Mouse (Mus musculus) embryonic fibroblast, embryonic 13.5 days (primary cell): Measurements from ENCODE around the gene Kat6b. TPM values are rescaled to one million over a fixed set of nuclear protein-coding genes. Genes with fewer than 3 reads are reported as not detected.
A peak's percentile ranks its signal among the peaks of the same experiment; 100 is the strongest.

Experiments used
- H3K27ac ChIP-seq: 2 replicates; pipeline ENCODE4 v1.5.1; 2012; ENCODE audit warnings: low read length, control low read depth, inconsistent platforms; ENCODE audit not compliant: insufficient read depth
- H3K4me1 ChIP-seq: 2 replicates; pipeline ENCODE4 v1.6.1; 2011; ENCODE audit warnings: low read length; ENCODE audit not compliant: control insufficient read depth, insufficient read depth
- H3K4me3 ChIP-seq: 2 replicates; pipeline ENCODE4 v1.5.1; 2011; ENCODE audit warnings: mild to moderate bottlenecking, control low read depth, low read length; ENCODE audit not compliant: insufficient read depth
- CTCF ChIP-seq: IDR thresholded peaks from 2 replicates; pipeline ENCODE4 v1.5.1; 2011; ENCODE audit warnings: mild to moderate bottlenecking, control low read depth, low read length, moderate library complexity, borderline replicate concordance; ENCODE audit not compliant: insufficient read depth
- POLR2A ChIP-seq: IDR thresholded peaks from 2 replicates; pipeline ENCODE4 v1.6.1; 2011; ENCODE audit warnings: low read depth, mild to moderate bottlenecking, control low read depth, low read length, moderate library complexity
- polyA plus RNA-seq: library from polyadenylated mRNA; stranded (reverse); fragments of >200 nt; gene quantifications from 2 replicates; pipeline ENCODE4 v1.2.4, GENCODE M21; 2011; ENCODE audit warnings: low read depth; ENCODE audit not compliant: missing spikeins, insufficient read length

The Kat6b gene
- polyA plus RNA-seq, 1 experiment = 32.3 TPM

DNA sequence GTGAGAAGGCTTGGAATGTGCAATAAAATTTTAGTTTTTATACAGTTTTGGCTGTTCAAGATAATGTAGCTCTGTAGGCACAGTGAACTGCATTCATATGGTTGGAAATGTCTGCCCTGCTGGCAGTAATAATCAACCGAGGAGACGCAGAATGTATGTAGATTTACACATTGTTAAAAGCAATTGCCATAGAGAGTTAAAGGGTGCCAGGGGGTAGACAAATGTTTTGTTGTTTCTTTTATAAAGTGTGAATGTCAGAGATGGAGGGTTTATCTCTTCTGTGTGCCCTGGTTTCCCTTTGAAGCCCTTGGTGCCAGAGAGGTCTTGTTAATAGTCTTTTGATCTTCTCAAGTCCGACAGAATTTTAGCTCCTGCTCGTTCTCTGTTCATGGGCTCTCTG, 127.7 kb downstream of the Kat6b start:
- Histone ChIP-seq H3K27ac (no peak overlapping the region), H3K4me3 (no peak overlapping the region), H3K4me1 (peaks cover 10% of the 10 kb centered on the region; the same call in 1 of the 2 replicates)
- TF ChIP-seq POLR2A = no peak
- no peak for TF ChIP-seq CTCF

DNA sequence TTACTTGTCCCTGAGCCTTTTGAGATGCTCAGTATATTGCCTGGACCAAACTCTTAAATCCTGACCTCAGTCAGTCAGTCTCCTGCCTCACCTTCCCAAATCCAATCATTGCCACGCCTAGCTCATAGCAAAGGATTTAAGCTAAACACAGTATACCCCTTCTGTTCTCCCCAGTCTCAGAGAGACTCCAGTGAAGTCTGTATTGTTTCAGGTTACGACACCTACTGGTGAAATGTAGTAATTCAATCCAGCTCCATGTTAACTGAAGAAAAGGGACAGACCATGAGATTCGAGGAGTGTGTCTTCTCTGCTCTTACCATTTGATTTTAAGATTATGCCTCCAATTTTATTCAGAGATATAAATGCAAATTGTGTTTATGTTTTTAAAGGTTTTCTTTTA, 129.0 kb downstream of the Kat6b start:
- Histone ChIP-seq H3K4me3 (no peak overlapping the region), H3K4me1 (peaks cover 17% of the 10 kb centered on the region; the same call in 1 of the 2 replicates), H3K27ac (no peak overlapping the region)
- TF ChIP-seq POLR2A (no peak), CTCF (no peak)

DNA sequence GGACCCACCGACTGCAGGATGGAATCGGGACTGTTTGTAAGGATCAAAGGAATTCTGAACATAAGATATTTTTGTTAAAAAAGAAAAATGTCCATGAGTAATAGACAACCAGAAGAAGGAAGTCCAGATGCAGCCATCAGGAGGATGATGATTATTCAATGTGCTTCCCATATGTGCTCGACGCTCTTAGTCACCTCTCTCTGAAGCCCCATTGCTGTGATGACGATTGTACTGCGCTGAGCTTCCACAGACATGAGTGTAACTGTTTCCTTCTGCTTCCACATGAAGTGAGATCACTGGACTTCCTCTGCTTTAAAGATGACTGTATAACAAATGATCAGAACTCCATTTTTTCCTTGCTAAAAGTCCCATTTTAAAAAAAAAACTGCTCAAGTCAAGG, 131.8 kb downstream of the Kat6b start:
- Histone ChIP-seq H3K4me3 (no peak overlapping the region), H3K4me1 (peaks cover 17% of the 10 kb centered on the region; the same call in 1 of the 2 replicates), H3K27ac (peak overlapping the region; percentile 1; the same call in 1 of the 2 replicates)
- TF ChIP-seq POLR2A (no peak), CTCF (no peak)

DNA sequence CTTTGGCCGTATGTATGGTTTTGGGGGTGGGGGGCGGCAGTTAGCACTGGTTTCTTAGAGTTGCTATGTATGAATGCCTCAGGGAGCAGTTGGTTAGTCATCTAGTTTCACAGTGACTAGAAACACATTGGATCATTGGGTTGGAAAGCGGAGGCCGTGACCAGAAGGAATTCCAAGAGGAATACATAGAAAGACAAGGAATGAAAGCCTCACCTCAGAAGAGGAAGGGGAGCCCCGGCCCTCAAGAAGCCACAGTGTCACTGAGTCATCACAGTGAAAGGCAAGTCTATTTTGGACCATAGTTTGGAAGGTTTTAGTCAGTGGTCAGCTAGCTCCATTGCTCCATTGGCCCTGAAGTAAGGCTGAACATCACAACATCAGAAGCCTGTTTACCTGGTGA, 132.9 kb downstream of the Kat6b start:
- no peak overlapping the region; the same call in 1 of the 2 replicates for H3K27ac ChIP-seq
- H3K4me1 ChIP-seq = peaks cover 17% of the 10 kb centered on the region; the same call in 1 of the 2 replicates
- no peak overlapping the region for H3K4me3 ChIP-seq
- TF ChIP-seq CTCF (no peak), POLR2A (no peak)

DNA sequence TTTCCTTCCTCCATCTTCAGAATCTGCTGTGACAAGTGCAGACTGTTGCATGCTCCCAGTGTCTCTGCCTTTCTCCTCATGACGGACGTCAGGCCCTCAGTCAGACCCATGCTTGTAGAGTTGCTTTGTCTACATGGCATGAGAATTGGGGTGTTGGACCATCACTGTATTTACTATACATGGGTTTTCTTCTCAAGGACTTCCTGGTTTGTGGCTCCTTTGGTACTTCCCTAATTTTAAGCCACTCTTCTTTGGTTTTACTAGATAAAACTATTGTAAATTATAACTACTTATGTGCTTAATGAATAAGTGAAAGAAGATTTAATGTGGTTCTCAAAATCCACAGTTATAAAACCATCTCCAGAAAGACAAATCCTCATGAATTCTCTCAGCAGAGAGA, 134.6 kb downstream of the Kat6b start:
- no peak overlapping the region for H3K4me3 ChIP-seq
- 0 out of 2 replicates have a peak, but pooled peaks cover 15% of the 10 kb centered on the region for H3K4me1 ChIP-seq
- no peak overlapping the region for H3K27ac ChIP-seq
- TF ChIP-seq CTCF = no peak
- TF ChIP-seq POLR2A = no peak

DNA sequence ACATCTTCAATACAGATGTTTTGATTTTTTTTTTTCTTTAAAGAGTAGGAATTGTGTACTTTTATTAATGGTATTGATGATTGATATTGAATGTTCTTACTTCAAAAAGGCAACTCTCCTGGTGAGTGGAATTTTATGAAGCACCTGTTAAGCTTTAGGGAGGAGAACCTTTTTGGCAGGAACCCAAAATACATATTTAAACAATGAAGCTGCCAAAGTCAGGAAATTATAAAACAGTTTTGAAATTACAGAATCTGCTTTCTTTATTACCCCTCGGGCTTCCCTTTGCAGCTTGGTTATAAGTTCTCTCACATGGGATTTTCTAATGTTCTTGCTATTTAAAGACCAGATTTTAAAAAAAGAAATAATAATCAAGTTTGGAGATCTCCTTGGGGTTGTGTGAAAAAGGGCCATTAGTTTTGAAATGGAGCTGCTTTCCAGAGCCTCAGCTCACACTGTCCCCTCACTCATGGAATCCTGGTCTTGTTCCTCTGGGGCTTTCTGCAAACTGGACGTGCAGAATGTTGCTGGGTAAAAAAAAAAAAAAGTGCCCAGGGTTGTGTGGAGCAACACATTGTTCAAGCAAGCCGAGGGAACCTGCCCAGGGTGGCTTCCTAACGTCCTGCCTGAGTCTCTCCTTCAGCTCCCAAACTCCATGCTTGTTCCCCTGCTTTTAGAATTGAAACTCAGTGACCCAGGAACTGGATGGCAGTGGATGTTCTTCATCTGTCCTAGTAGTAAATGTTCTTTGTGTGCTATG, 136.2 kb downstream of the Kat6b start:
- no peak overlapping the region for H3K27ac ChIP-seq
- no peak overlapping the region for H3K4me3 ChIP-seq
- TF ChIP-seq POLR2A = no peak
- no peak for TF ChIP-seq CTCF
- 0 out of 2 replicates have a peak, but pooled peaks cover 13% of the 10 kb centered on the region for H3K4me1 ChIP-seq

DNA sequence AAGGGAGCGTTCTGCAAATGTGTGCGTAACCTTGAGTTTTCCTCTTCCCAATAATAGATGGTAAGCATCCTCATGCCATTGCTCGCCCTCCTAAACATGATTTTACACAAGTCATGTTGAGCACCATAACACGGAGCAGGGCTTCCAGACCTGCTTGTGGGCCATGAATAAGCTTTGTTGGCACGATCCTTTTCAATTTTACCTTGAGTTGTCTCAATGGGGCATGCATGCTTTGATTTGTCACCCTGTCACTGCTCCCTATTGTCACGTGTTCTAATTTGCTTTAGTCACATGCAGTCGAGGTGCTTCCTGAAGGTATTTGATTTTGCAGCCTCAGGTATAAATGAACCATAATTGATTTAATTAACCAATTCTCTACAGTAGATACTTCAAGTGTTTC, 138.7 kb downstream of the Kat6b start:
- TF ChIP-seq POLR2A (no peak), CTCF (no peak)
- no peak overlapping the region for H3K4me3 ChIP-seq

DNA sequence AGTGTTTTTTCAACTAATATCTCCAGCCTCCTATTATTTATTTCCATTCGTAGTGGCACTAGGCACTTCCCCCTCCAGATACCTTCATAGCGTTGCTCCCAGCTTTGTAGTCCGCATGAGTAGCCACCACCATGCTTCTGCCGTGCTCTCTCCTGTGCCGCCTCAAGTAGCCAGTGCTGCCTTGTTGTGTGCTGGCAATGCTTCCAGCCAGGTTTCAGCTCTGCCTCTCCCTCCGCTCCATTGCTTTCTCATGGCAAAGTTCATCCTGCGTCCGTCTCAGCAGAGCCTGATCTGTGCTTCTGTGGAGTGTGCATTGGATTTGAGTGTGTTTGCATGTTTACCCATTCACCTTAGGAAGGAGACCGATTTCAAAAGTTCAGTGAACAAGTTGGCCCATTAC, 144.7 kb downstream of the Kat6b start:
- no peak overlapping the region for H3K4me3 ChIP-seq
- no peak for TF ChIP-seq CTCF
- TF ChIP-seq POLR2A = no peak
- H3K27ac ChIP-seq = no peak overlapping the region
- H3K4me1 ChIP-seq = no peaks in the 10 kb centered on the region

More for the DNA sequence above, 138.7 kb downstream of the Kat6b start:
- no peaks in the 10 kb centered on the region for H3K4me1 ChIP-seq
- no peak overlapping the region for H3K27ac ChIP-seq

DNA sequence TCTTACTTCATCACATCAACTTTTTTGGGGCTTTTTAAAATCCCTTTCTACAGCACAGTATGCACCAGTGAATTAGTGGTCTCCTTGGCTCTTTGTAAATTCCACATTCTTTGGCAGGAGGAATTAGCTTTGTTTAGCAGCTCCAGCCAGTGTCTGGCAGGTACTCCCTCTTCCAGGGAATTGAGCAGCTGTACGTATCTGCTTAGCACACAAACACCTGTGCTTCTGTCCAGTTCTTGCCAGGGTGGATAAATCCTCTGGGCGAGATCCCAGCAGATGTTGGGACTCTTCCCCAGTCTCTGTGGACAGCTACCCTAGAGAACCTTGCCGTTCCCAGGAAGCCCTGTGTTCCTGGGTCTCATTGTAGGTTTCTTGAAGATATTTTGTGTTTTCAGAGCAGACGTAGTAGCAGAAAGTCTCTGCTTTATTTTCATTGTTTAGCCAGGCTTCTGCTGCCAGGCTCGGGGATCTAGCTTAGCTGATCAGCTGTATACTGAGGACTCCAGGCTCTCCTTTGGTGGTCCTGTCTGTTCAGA, 150.5 kb downstream of the Kat6b start:
- Histone ChIP-seq H3K4me3 (no peak overlapping the region), H3K27ac (no peak overlapping the region), H3K4me1 (no peaks in the 10 kb centered on the region)
- TF ChIP-seq CTCF (no peak), POLR2A (no peak)

DNA sequence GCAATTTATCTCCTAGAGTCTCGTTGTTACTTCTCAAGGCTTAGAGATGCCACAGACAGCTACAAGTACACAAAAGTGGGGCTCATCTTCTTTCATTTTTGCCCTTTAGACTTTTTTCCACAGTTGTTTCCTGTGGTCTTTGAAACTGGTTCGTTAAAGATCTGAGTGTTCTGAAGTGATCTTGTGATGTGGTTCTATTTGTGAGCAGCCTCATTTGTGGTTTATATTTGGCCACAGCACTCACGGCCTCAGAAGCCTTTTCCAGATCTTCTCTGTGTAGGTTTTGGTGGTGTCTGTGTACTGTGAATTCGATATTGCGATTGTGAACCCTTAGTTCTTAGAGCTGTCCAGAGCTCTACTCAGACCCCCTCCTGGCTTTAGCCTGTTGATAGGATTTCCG, 155.3 kb downstream of the Kat6b start:
- Histone ChIP-seq H3K4me3 (no peak overlapping the region), H3K27ac (no peak overlapping the region), H3K4me1 (no peaks in the 10 kb centered on the region)
- TF ChIP-seq POLR2A (no peak), CTCF (no peak)
